Mouse (Mus musculus): Measurements from ENCODE around the gene Fhl2. TPM values are rescaled to one million over a fixed set of nuclear protein-coding genes. Genes with fewer than 3 reads are reported as not detected.
A peak's percentile ranks its signal among the peaks of the same experiment; 100 is the strongest.

Fhl2 gene
- 13.9 and 14.6 TPM in 2 replicates for polyA plus RNA-seq (2016; fragmentation: Nextera tagmentation; extraction: Ambion mirVana)

DNA sequence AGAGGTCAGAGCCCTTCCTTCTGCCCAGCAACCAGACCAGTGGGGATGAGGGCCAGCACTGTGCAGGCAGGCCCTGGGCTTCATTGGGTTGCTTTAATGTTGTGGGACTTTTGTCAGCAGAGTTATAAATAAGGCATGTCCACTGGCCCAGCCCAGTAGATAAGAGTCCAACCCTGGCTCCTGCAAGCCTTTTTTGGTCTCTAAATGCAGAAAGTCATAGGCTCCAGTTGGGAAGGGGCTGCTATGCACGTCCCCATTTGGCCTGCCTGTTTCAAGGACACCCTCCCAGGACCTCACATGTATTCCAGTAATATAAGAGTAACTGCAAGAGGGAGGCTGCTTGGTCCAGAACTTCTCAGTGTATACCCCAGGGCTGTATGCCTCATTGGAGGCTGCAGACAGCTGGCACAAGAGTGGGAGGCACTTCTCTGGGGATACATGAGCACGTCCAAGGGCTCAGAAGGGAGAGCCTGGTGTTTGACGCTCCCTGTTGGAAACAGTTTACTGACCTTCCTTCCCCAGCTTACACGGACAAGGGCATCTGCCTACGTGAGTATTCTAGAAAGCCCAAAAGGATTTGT lies at the start of gene Fhl2:
Fhl2 (minus strand) TSS at position 324 of the 581 bp plus-strand sequence.
- H3K4me2 ChIP-seq: no peak within 1 kb of the TSS
- ATAC-seq (ENCODE audit: insufficient number of reproducible peaks, insufficient read depth, low FRiP score, low TSS enrichment, low read depth): no peak
- H3K4me3 ChIP-seq (replicated peaks): no peak within 1 kb of the TSS
- H3K27ac ChIP-seq: no peak within 1 kb of the TSS
- H3K27me3 ChIP-seq: no peaks in the 10 kb centered on the region; the same call in 1 of the 2 replicates
- H3K36me3 ChIP-seq: no peaks in the 10 kb centered on the region
- 77% methylated on average over 5 of the region's 5 CpGs for WGBS
- H3K9ac ChIP-seq (replicated peaks): no peak within 1 kb of the TSS
- no peaks in the 10 kb centered on the region for H3K9me3 ChIP-seq
- H3K4me1 ChIP-seq (replicated peaks): no peaks in the 10 kb centered on the region

DNA sequence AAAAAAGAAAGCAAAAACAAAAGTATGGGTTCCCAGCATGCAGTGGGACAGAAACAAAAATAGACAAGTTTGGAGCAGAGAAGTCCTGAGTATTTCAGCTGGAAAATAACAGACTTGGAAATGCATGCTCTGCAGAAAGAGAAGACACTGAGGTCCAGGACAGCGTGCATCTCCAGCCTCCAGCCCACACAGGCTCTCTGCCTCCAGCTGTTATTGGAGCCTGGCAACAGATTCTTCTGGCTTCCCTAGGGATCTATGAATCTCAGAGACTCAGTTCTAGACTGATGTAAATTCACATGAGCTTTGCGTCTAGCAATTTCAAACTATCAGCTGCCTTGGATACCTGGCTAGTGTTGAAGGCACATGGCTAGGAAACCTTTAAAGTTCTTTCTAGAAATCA lies 48.2 kb upstream of the Fhl2 start:
- Histone ChIP-seq H3K4me2 (no peak overlapping the region), H3K27me3 (no peaks in the 10 kb centered on the region), H3K4me3 (replicated peaks) (no peak overlapping the region), H3K9ac (replicated peaks) (no peak overlapping the region), H3K4me1 (replicated peaks) (no peaks in the 10 kb centered on the region), H3K36me3 (no peaks in the 10 kb centered on the region), H3K9me3 (no peaks in the 10 kb centered on the region), H3K27ac (no peak overlapping the region)
- no peak for ATAC-seq (ENCODE audit: insufficient number of reproducible peaks, insufficient read depth, low FRiP score, low TSS enrichment, low read depth)
- 67% methylated on average over 2 of the region's 2 CpGs for WGBS

- no peak overlapping the region for H3K4me2 ChIP-seq
- H3K36me3 ChIP-seq: no peaks in the 10 kb centered on the region
- no peaks in the 10 kb centered on the region for H3K9me3 ChIP-seq
- no peak overlapping the region for H3K9ac ChIP-seq (replicated peaks)
- H3K4me1 ChIP-seq (replicated peaks): no peaks in the 10 kb centered on the region
- H3K27ac ChIP-seq: no peak overlapping the region
- 87% methylated on average over 2 of the region's 2 CpGs for WGBS
- no peak overlapping the region for H3K4me3 ChIP-seq (replicated peaks)
- ATAC-seq (ENCODE audit: insufficient number of reproducible peaks, insufficient read depth, low FRiP score, low TSS enrichment, low read depth): no peak
- H3K27me3 ChIP-seq: no peaks in the 10 kb centered on the region
Observed at GRCm38 (mm10) chr1:43241208-43241607, 44.4 kb upstream of the Fhl2 start.

- Histone ChIP-seq H3K9me3 (no peaks in the 10 kb centered on the region), H3K27me3 (no peaks in the 10 kb centered on the region), H3K9ac (replicated peaks) (no peak overlapping the region), H3K4me1 (replicated peaks) (no peaks in the 10 kb centered on the region), H3K36me3 (no peaks in the 10 kb centered on the region), H3K4me2 (no peak overlapping the region), H3K4me3 (replicated peaks) (no peak overlapping the region), H3K27ac (no peak overlapping the region)
- 93% methylated on average over 2 of the region's 2 CpGs for WGBS
- no peak for ATAC-seq (ENCODE audit: insufficient number of reproducible peaks, insufficient read depth, low FRiP score, low TSS enrichment, low read depth)
Observed at GRCm38 (mm10) chr1:43239796-43240313, 43.1 kb upstream of the Fhl2 start.

DNA sequence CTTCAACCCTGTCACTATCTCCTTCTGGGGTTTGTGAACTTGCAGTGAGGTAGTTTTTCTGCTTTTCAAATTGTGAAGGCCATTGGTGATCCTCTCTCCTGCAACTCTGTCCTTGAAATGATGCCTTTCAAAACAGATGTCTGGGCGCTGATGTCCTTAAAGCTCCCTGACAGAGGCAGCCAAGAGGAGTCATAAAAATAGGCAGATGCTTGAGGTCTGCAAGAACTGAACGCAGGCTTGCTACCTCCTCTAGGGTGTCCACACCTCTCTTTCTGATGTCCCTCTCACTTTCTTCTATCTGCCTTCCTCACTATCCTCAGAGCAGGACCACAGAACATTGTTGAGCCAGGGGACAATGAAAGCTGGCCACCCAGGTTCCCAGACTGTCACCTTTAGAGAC lies 41.7 kb upstream of the Fhl2 start:
- WGBS: 74% methylated on average over 2 of the region's 2 CpGs
- Histone ChIP-seq H3K4me3 (replicated peaks) (no peak overlapping the region), H3K9me3 (no peaks in the 10 kb centered on the region), H3K36me3 (no peaks in the 10 kb centered on the region), H3K4me1 (replicated peaks) (no peaks in the 10 kb centered on the region), H3K27me3 (no peaks in the 10 kb centered on the region), H3K27ac (no peak overlapping the region), H3K4me2 (no peak overlapping the region), H3K9ac (replicated peaks) (no peak overlapping the region)
- no peak for ATAC-seq (ENCODE audit: insufficient number of reproducible peaks, insufficient read depth, low FRiP score, low TSS enrichment, low read depth)

GRCm38 (mm10) chr1:43237360-43238235 lies 40.8 kb upstream of the Fhl2 start:
- Histone ChIP-seq H3K4me2 (no peak overlapping the region), H3K9ac (replicated peaks) (no peak overlapping the region), H3K9me3 (no peaks in the 10 kb centered on the region), H3K27me3 (no peaks in the 10 kb centered on the region), H3K4me3 (replicated peaks) (no peak overlapping the region), H3K4me1 (replicated peaks) (no peaks in the 10 kb centered on the region), H3K36me3 (no peaks in the 10 kb centered on the region), H3K27ac (no peak overlapping the region)
- 86% methylated on average over 3 of the region's 3 CpGs for WGBS
- ATAC-seq (ENCODE audit: insufficient number of reproducible peaks, insufficient read depth, low FRiP score, low TSS enrichment, low read depth): no peak

- Histone ChIP-seq H3K4me3 (replicated peaks) (no peak overlapping the region), H3K4me1 (replicated peaks) (0 out of 2 replicates have a peak, but pooled peaks cover 4% of the 10 kb centered on the region), H3K27me3 (no peaks in the 10 kb centered on the region), H3K27ac (peak overlapping the region; percentile 53; the same call in 1 of the 2 replicates), H3K4me2 (no peak overlapping the region), H3K9me3 (no peaks in the 10 kb centered on the region), H3K9ac (replicated peaks) (no peak overlapping the region), H3K36me3 (no peaks in the 10 kb centered on the region)
- WGBS: 64% methylated on average over 8 of the region's 8 CpGs
- no peak for ATAC-seq (ENCODE audit: insufficient number of reproducible peaks, insufficient read depth, low FRiP score, low TSS enrichment, low read depth)
Observed at GRCm38 (mm10) chr1:43225531-43226151, 28.9 kb upstream of the Fhl2 start.

DNA sequence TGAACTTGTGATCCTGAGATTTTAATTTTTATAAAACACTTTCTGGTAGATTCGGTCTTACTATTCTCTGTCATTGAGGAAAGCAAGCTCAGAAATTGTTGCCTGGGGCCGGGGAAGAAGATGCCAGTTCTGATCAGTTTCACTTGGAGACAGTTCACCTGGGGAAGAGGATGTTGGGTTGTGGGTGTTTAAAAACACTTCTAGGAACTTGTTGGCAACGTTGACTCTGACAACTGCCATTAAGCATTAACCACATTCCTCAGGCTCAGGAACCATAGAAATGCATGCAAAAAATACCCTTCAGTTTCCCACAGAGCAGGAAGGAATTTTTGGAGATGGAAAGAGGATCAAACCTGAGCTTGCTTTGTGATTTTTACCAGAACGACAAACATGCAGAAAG lies 28.2 kb upstream of the Fhl2 start:
- Histone ChIP-seq H3K27me3 (no peaks in the 10 kb centered on the region), H3K9ac (replicated peaks) (no peak overlapping the region), H3K4me2 (no peak overlapping the region), H3K4me3 (replicated peaks) (no peak overlapping the region), H3K4me1 (replicated peaks) (0 out of 2 replicates have a peak, but pooled peaks cover 4% of the 10 kb centered on the region), H3K9me3 (no peaks in the 10 kb centered on the region), H3K27ac (no peak overlapping the region), H3K36me3 (no peaks in the 10 kb centered on the region)
- WGBS: 73% methylated on average over 4 of the region's 4 CpGs
- ATAC-seq (ENCODE audit: insufficient number of reproducible peaks, insufficient read depth, low FRiP score, low TSS enrichment, low read depth): no peak

DNA sequence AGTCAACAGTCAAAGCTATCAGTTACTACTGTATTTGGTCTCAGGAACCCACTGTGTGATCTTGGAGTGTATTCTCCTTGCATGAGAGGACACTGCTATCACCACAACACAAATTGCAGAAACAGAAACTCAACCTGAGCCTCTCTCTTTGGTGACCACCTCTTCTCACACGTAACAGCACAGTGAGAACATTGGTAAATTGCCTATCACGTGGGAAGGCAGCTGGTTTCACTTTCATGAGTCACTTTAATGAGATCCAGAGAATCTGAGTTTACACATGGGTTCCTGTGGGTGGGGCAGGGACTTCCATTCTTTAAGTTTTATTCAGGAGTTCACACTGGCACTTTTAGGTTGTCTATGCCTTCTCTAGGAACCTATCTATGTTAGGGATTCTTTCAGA lies 27.4 kb upstream of the Fhl2 start:
- Histone ChIP-seq H3K9me3 (no peaks in the 10 kb centered on the region), H3K9ac (replicated peaks) (no peak overlapping the region), H3K4me3 (replicated peaks) (no peak overlapping the region), H3K27me3 (no peaks in the 10 kb centered on the region), H3K4me2 (no peak overlapping the region), H3K4me1 (replicated peaks) (0 out of 2 replicates have a peak, but pooled peaks cover 4% of the 10 kb centered on the region), H3K27ac (no peak overlapping the region), H3K36me3 (no peaks in the 10 kb centered on the region)
- 16% methylated on average over 2 of the region's 2 CpGs for WGBS
- ATAC-seq (ENCODE audit: insufficient number of reproducible peaks, insufficient read depth, low FRiP score, low TSS enrichment, low read depth): no peak

DNA sequence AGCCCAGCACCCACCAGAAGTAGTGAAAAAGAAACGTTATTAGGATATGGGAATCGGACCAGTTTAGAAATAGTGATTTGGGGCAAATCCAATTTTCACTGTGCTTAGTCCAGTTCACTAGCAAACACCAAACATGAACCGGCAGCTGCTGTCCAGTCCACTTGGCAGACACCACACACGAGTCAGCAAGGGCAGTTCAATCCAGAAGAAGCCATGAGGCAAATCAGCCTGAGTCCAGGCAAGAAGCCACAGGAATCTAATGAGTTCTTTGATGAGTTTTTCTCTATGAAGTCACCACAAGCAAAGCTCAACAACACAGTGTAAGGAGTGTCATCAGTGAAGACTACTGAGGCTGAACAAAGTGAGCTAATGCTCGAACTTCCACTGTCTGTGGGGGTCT lies 26.3 kb upstream of the Fhl2 start:
- Histone ChIP-seq H3K4me1 (replicated peaks) (0 out of 2 replicates have a peak, but pooled peaks cover 4% of the 10 kb centered on the region), H3K36me3 (no peaks in the 10 kb centered on the region), H3K9me3 (no peaks in the 10 kb centered on the region), H3K4me3 (replicated peaks) (no peak overlapping the region), H3K27me3 (no peaks in the 10 kb centered on the region), H3K4me2 (no peak overlapping the region), H3K9ac (replicated peaks) (no peak overlapping the region), H3K27ac (no peak overlapping the region)
- 91% methylated on average over 5 of the region's 5 CpGs for WGBS
- ATAC-seq (ENCODE audit: insufficient number of reproducible peaks, insufficient read depth, low FRiP score, low TSS enrichment, low read depth): no peak

- 83% methylated on average over 3 of the region's 3 CpGs for WGBS
- no peaks in the 10 kb centered on the region for H3K4me1 ChIP-seq (replicated peaks)
Observed at GRCm38 (mm10) chr1:43218016-43218680, 21.4 kb upstream of the Fhl2 start.

More at GRCm38 (mm10) chr1:43218016-43218680, 21.4 kb upstream of the Fhl2 start:
- Histone ChIP-seq H3K36me3 (no peaks in the 10 kb centered on the region), H3K9ac (replicated peaks) (no peak overlapping the region), H3K4me2 (no peak overlapping the region), H3K27me3 (no peaks in the 10 kb centered on the region), H3K4me3 (replicated peaks) (no peak overlapping the region), H3K27ac (no peak overlapping the region), H3K9me3 (no peaks in the 10 kb centered on the region)
- ATAC-seq (ENCODE audit: insufficient number of reproducible peaks, insufficient read depth, low FRiP score, low TSS enrichment, low read depth): no peak
